Mouse (Mus musculus): ENCODE data around the gene Melk.
A peak's percentile ranks its signal among the peaks of the same experiment; 100 is the strongest.

Gene Melk

GRCm38 (mm10) chr4:44327976-44328375 is 27.3 kb downstream of the Melk start:
- no peak for DNase-seq (ENCODE audit: low read depth, low spot score)

- no peak for DNase-seq (ENCODE audit: low read depth, low spot score)
Measured at GRCm38 (mm10) chr4:44335006-44335405, 34.3 kb downstream of the Melk start.

GRCm38 (mm10) chr4:44361670-44362069 is 61.0 kb downstream of the Melk start:
- no peak for DNase-seq (ENCODE audit: low read depth, low spot score)

GRCm38 (mm10) chr4:44363434-44364013 is 62.8 kb downstream of the Melk start:
- DNase-seq (ENCODE audit: low read depth, low spot score), result no peak

GRCm38 (mm10) chr4:44392231-44393216 is 91.8 kb downstream of the Melk start:
- no peak for DNase-seq (ENCODE audit: low read depth, low spot score)

- DNase-seq (ENCODE audit: low read depth, low spot score), result peak; percentile 71
Measured at GRCm38 (mm10) chr4:44402607-44403006, 101.9 kb downstream of the Melk start.

- no peak for DNase-seq (ENCODE audit: low read depth, low spot score)
Measured at GRCm38 (mm10) chr4:44404487-44404886, 103.8 kb downstream of the Melk start.

Measured in ZHBTc4 (cell line).